Mouse (Mus musculus): ENCODE data around the gene Mkrn2os. TPM values are rescaled to one million over a fixed set of nuclear protein-coding genes. Genes with fewer than 3 reads are reported as not detected.
A peak's percentile ranks its signal among the peaks of the same experiment; 100 is the strongest.

Gene Mkrn2os
- total RNA-seq, 2 experiments from 2014 or later: not detected

DNA sequence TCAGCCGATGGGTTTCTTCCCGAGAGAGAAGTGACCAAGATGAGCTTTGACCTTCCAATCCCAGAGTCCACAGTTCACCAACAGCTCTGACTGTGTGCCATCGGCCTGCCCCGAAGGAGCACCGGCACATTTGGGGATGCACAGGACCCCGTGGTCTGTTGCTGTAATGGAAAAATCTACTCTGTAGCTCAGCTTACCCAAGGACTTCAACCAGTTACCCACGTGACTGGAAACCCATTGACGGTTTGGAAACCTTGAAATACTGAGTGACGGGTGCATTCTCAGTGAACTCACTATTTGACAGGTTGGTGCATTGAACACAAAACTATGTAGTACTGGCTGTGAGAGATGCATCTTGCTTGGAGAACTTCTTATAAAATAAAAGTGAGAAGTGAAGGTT lies 14.4 kb downstream of the Mkrn2os start:
- intact Hi-C loops (cut with DNase I): no loop called here
- Histone ChIP-seq H3K27ac (no peak overlapping the region), H3K4me3 (no peak overlapping the region)
- no peak for DNase-seq (ENCODE audit: extremely low spot score in 1 of 2, low spot score in 2 of 2)
- TF ChIP-seq CTCF (IDR thresholded peaks at IDR 0.05): no peak

DNA sequence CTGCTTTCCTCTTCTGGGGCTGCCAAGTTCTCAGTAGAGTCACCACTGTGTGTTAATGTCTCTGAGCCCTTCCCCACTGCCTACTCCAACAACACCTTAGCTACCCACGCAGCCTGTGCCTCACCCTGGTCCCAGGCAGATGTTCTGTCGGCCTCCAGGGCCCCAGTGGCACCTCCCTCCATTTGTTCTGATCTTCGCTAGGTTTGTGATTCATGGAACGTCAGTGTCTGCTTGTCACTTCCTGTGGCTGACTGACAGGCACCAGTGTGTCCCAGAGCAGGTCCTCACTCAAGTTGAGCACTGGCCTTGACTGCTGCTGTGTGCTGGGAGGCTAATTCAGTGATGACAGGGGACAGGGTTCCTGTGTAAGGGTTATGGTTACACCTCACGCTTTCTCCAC lies 15.0 kb downstream of the Mkrn2os start:
- intact Hi-C loops (cut with DNase I): no loop called here
- Histone ChIP-seq H3K27ac (no peak overlapping the region), H3K4me3 (no peak overlapping the region)
- DNase-seq (ENCODE audit: extremely low spot score in 1 of 2, low spot score in 2 of 2): no peak
- no peak for TF ChIP-seq CTCF (IDR thresholded peaks at IDR 0.05)

GRCm38 (mm10) chr6:115574171-115574570 lies 18.2 kb downstream of the Mkrn2os start:
- no peak for DNase-seq (ENCODE audit: extremely low spot score in 1 of 2, low spot score in 2 of 2)
- intact Hi-C loops (cut with DNase I): no loop called here
- TF ChIP-seq CTCF (IDR thresholded peaks at IDR 0.05): no peak
- H3K27ac ChIP-seq: no peak overlapping the region
- H3K4me3 ChIP-seq: no peak overlapping the region

- no peak overlapping the region for H3K27ac ChIP-seq
- intact Hi-C loops (cut with DNase I): no loop called here
- TF ChIP-seq CTCF (IDR thresholded peaks at IDR 0.05): no peak
- no peak overlapping the region for H3K4me3 ChIP-seq
- DNase-seq (ENCODE audit: extremely low spot score in 1 of 2, low spot score in 2 of 2): no peak
Observed at GRCm38 (mm10) chr6:115565479-115566045, 26.8 kb downstream of the Mkrn2os start.

GRCm38 (mm10) chr6:115559651-115560632 lies 32.4 kb downstream of the Mkrn2os start:
- no peak for DNase-seq (ENCODE audit: extremely low spot score in 1 of 2, low spot score in 2 of 2)
- no peak overlapping the region for H3K4me3 ChIP-seq
- H3K27ac ChIP-seq: no peak overlapping the region
- intact Hi-C loops (cut with DNase I): no loop called here
- TF ChIP-seq CTCF (IDR thresholded peaks at IDR 0.05): no peak

- intact Hi-C loops (cut with DNase I): no loop called here
- no peak for DNase-seq (ENCODE audit: extremely low spot score in 1 of 2, low spot score in 2 of 2)
- H3K27ac ChIP-seq: no peak overlapping the region
- TF ChIP-seq CTCF (IDR thresholded peaks at IDR 0.05): no peak
- H3K4me3 ChIP-seq: no peak overlapping the region
Observed at GRCm38 (mm10) chr6:115558176-115558575, 34.2 kb downstream of the Mkrn2os start.

- TF ChIP-seq CTCF (IDR thresholded peaks at IDR 0.05): peak; percentile 38
- no peak for DNase-seq (ENCODE audit: extremely low spot score in 1 of 2, low spot score in 2 of 2)
- intact Hi-C loops (cut with DNase I): no loop called here
- Histone ChIP-seq H3K27ac (no peak overlapping the region), H3K4me3 (no peak overlapping the region)
Observed at GRCm38 (mm10) chr6:115555485-115555884, 36.9 kb downstream of the Mkrn2os start.

DNA sequence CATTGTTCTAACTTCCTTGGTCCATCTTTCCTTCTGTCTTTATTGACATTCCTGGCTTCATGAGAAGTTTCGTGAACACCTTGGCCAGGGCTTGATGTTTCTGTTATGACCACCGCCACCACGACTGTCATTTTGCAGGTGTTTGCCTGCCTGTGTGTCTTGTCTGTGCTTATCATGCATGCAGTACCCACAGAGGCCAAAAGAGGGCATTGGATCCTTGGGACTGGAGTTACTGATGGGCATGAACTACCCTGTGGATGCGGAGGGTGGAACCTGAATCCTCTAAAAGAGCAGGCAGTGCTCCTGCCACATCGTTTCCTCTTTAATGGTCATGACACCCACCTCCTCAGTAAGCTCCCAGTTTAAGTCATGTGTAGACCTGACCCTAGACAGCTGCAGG lies 46.1 kb downstream of the Mkrn2os start:
- peak in 1 of 2 experiments; percentile 25 for DNase-seq (ENCODE audit: extremely low spot score in 1 of 2, low spot score in 2 of 2)
- peak; percentile 47 for TF ChIP-seq CTCF (IDR thresholded peaks at IDR 0.05)
- Histone ChIP-seq H3K4me3 (no peak overlapping the region), H3K27ac (no peak overlapping the region)
- intact Hi-C loops (cut with DNase I): no loop called here

DNA sequence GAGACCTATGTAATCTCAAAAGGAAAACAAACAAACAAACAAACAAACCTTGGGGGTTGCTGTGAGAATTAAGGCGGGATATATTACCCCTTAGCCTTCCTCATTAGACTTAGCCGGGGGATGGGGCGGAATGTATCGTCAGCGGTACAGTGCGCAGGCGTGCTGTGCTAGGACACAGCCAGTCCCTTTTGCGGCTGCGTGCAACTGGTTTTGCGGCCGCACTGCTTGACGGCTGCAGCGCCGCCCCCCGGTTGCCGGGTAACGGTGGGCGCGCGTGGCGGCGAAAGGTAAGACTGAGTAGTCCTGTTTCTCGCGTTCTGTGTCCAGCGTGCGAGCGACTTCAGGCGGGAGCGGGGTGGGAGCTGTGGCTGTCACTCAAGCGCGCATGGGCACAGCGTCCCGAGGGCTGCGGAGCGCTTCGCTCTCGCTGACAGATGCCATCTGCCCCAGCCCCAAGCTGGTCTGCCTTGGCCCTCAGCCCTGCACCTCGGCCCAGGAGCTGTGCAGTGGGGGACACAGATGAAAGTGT lies 47.9 kb downstream of the Mkrn2os start, which contains the start of gene Tsen2:
TSS of gene Tsen2 (plus strand) at position 223 of the 529 bp plus-strand sequence.
- peak within 1 kb of the TSS; percentile 87 for H3K27ac ChIP-seq
- DNase-seq (ENCODE audit: extremely low spot score in 1 of 2, low spot score in 2 of 2): peak; percentile 97 to 99
- TF ChIP-seq CTCF (IDR thresholded peaks at IDR 0.05): peak; percentile 2; the same call in 1 of the 2 replicates
- intact Hi-C loops (cut with DNase I): no loop called here
- peak within 1 kb of the TSS; percentile 71 for H3K4me3 ChIP-seq

DNA sequence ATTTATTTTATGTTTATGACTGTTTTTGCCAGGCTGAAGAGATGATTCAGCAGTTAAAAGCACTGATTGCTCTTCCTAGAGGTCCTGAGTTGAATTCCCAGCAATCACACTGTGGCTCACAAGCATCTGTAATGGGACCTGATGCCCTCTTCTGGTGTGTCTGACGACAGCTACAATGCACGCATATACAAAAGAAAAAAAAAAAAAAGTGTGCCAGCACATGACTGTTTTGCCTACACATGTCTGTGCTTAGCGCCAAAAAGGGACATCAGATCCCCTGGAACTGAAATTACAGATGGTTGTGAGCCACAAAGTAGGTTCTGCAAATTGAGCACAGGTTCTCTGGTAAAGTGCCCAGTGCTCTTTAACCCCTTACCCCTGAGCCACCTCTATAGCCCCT lies 50.0 kb downstream of the Mkrn2os start:
- Histone ChIP-seq H3K27ac (no peak overlapping the region), H3K4me3 (no peak overlapping the region)
- TF ChIP-seq CTCF (IDR thresholded peaks at IDR 0.05): no peak
- no peak for DNase-seq (ENCODE audit: extremely low spot score in 1 of 2, low spot score in 2 of 2)
- intact Hi-C loops (cut with DNase I): no loop called here

DNA sequence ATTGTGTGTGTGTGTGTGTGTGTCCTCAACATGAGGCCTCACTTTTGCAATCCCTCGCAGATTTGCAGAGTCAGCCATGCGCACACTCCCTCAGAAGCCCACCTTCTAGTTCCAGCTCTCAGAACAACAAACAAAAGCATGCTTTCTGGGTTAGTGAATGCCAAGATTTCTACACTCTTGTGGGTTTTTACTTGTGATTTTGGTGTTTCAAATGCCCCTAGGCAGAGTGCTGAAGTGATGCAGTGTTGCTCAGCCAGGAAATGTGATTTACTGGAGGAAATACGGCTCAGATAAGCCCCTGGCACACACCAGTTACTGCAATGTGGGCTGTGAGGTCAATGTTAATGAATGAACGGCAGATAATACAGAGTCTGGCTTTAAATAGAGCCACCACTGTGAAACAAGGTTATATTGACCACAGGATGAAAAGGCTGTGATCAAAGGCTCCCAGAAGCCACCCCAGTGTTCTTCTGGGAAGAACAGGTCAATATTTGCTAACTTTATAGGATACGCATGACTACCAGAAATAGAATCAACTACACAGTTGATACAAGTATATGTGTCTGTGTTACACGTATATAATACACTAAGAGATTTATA lies 50.6 kb downstream of the Mkrn2os start:
- no peak for TF ChIP-seq CTCF (IDR thresholded peaks at IDR 0.05)
- no peak for DNase-seq (ENCODE audit: extremely low spot score in 1 of 2, low spot score in 2 of 2)
- no peak overlapping the region for H3K4me3 ChIP-seq
- intact Hi-C loops (cut with DNase I): no loop called here
- no peak overlapping the region for H3K27ac ChIP-seq

Measured in left cerebral cortex, adult 2 months (tissue).